Mouse (Mus musculus): ENCODE data around the gene Dhrs7c. TPM values are rescaled to one million over a fixed set of nuclear protein-coding genes. Genes with fewer than 3 reads are reported as not detected.

Dhrs7c gene
- polyA plus RNA-seq, 1 experiment from 2014 or later = 1.1 TPM

DNA sequence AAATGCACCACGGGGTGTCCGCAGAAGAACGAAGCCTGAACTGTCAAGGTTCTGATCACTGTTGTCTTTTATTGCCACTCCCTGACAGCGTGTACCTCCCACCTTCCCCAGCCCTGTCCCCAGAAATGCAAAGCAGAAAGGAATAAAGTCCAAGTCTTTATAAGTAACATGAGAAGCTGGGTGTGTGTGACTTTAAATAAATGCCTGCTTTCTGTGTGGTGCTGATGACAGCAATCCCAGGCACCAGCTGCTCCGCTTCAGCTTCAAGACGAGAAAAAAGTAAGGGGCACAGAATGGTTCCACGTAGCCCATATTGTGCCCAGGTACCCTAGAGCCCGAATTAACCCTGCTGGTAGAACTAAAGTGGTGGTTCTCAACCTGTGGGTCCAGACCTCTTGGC lies 3.2 kb downstream of the Dhrs7c start:
- no peaks in the 10 kb centered on the region for H3K9me3 ChIP-seq (replicated peaks; ENCODE audit: control insufficient read depth, low read length)
- no peak overlapping the region for H3K27ac ChIP-seq (ENCODE audit: low read length)
- ATAC-seq (ENCODE audit: low read depth) = no peak
- no peak overlapping the region for H3K4me2 ChIP-seq (ENCODE audit: low read depth, low read length)
- no peak overlapping the region for H3K4me3 ChIP-seq (ENCODE audit: low read depth, low read length)
- no peaks in the 10 kb centered on the region for H3K4me1 ChIP-seq (ENCODE audit: control insufficient read depth, low read depth, low read length)
- 64% methylated on average over 8 of the region's 8 CpGs for WGBS (ENCODE audit: insufficient replicate concordance)
- H3K27me3 ChIP-seq (ENCODE audit: control insufficient read depth, insufficient read depth, low read depth, low read length) = no peaks in the 10 kb centered on the region
- H3K9ac ChIP-seq (ENCODE audit: low read depth, low read length) = no peak overlapping the region
- no peaks in the 10 kb centered on the region for H3K36me3 ChIP-seq (ENCODE audit: control insufficient read depth, insufficient read depth)

GRCm38 (mm10) chr11:67805538-67805937 lies 7.6 kb downstream of the Dhrs7c start:
- no peak overlapping the region for H3K4me2 ChIP-seq (ENCODE audit: low read depth, low read length)
- H3K9ac ChIP-seq (ENCODE audit: low read depth, low read length) = no peak overlapping the region
- H3K36me3 ChIP-seq (ENCODE audit: control insufficient read depth, insufficient read depth) = no peaks in the 10 kb centered on the region
- WGBS (ENCODE audit: insufficient replicate concordance) = 53% methylated on average over 1 of the region's 1 CpGs
- no peaks in the 10 kb centered on the region for H3K9me3 ChIP-seq (replicated peaks; ENCODE audit: control insufficient read depth, low read length)
- ATAC-seq (ENCODE audit: low read depth) = no peak
- H3K27me3 ChIP-seq (ENCODE audit: control insufficient read depth, insufficient read depth, low read depth, low read length) = no peaks in the 10 kb centered on the region
- no peak overlapping the region for H3K4me3 ChIP-seq (ENCODE audit: low read depth, low read length)
- no peaks in the 10 kb centered on the region for H3K4me1 ChIP-seq (ENCODE audit: control insufficient read depth, low read depth, low read length)
- no peak overlapping the region for H3K27ac ChIP-seq (ENCODE audit: low read length)

- no peak overlapping the region for H3K27ac ChIP-seq (ENCODE audit: low read length)
- no peaks in the 10 kb centered on the region for H3K9me3 ChIP-seq (replicated peaks; ENCODE audit: control insufficient read depth, low read length)
- H3K36me3 ChIP-seq (ENCODE audit: control insufficient read depth, insufficient read depth) = no peaks in the 10 kb centered on the region
- no peak overlapping the region for H3K4me3 ChIP-seq (ENCODE audit: low read depth, low read length)
- no peaks in the 10 kb centered on the region for H3K27me3 ChIP-seq (ENCODE audit: control insufficient read depth, insufficient read depth, low read depth, low read length)
- no peaks in the 10 kb centered on the region for H3K4me1 ChIP-seq (ENCODE audit: control insufficient read depth, low read depth, low read length)
- H3K9ac ChIP-seq (ENCODE audit: low read depth, low read length) = no peak overlapping the region
- H3K4me2 ChIP-seq (ENCODE audit: low read depth, low read length) = no peak overlapping the region
- 64% methylated on average over 11 of the region's 11 CpGs for WGBS (ENCODE audit: insufficient replicate concordance)
- ATAC-seq (ENCODE audit: low read depth) = no peak
Observed at GRCm38 (mm10) chr11:67806832-67807597, 9.0 kb downstream of the Dhrs7c start.

DNA sequence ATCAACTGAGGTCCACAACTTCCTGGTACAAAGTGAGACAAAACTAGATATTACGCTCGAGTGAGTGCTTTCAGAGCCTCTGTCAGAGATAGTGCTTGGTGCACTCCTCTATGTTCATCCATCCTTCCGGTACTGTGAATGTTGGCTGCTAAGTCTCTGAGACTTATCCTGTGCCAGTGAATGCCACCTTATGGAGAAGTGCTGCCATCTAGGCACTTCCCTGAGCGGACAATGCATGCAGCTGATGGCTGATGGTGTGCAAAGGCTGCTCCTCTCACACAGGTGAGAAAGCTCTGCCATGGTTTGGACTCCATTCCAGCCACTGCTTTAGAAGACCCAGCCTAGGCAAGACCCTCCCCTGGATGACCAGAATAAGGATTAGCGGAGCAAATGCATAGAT lies 10.1 kb downstream of the Dhrs7c start:
- Histone ChIP-seq H3K36me3 (ENCODE audit: control insufficient read depth, insufficient read depth) (no peaks in the 10 kb centered on the region), H3K9ac (ENCODE audit: low read depth, low read length) (no peak overlapping the region), H3K4me1 (ENCODE audit: control insufficient read depth, low read depth, low read length) (no peaks in the 10 kb centered on the region), H3K9me3 (replicated peaks; ENCODE audit: control insufficient read depth, low read length) (no peaks in the 10 kb centered on the region), H3K4me2 (ENCODE audit: low read depth, low read length) (no peak overlapping the region), H3K4me3 (ENCODE audit: low read depth, low read length) (no peak overlapping the region), H3K27ac (ENCODE audit: low read length) (no peak overlapping the region), H3K27me3 (ENCODE audit: control insufficient read depth, insufficient read depth, low read depth, low read length) (no peaks in the 10 kb centered on the region)
- ATAC-seq (ENCODE audit: low read depth) = no peak
- WGBS (ENCODE audit: insufficient replicate concordance) = 48% methylated on average over 5 of the region's 5 CpGs

GRCm38 (mm10) chr11:67811535-67811934 lies 13.5 kb downstream of the Dhrs7c start:
- Histone ChIP-seq H3K4me1 (ENCODE audit: control insufficient read depth, low read depth, low read length) (no peaks in the 10 kb centered on the region), H3K9me3 (replicated peaks; ENCODE audit: control insufficient read depth, low read length) (no peaks in the 10 kb centered on the region), H3K27me3 (ENCODE audit: control insufficient read depth, insufficient read depth, low read depth, low read length) (no peaks in the 10 kb centered on the region), H3K4me3 (ENCODE audit: low read depth, low read length) (no peak overlapping the region), H3K9ac (ENCODE audit: low read depth, low read length) (no peak overlapping the region), H3K4me2 (ENCODE audit: low read depth, low read length) (no peak overlapping the region), H3K27ac (ENCODE audit: low read length) (no peak overlapping the region), H3K36me3 (ENCODE audit: control insufficient read depth, insufficient read depth) (no peaks in the 10 kb centered on the region)
- 52% methylated on average over 6 of the region's 6 CpGs for WGBS (ENCODE audit: insufficient replicate concordance)
- ATAC-seq (ENCODE audit: low read depth) = no peak

GRCm38 (mm10) chr11:67819604-67820003 lies 21.6 kb downstream of the Dhrs7c start:
- Histone ChIP-seq H3K4me3 (ENCODE audit: low read depth, low read length) (no peak overlapping the region), H3K4me2 (ENCODE audit: low read depth, low read length) (no peak overlapping the region), H3K27me3 (ENCODE audit: control insufficient read depth, insufficient read depth, low read depth, low read length) (no peaks in the 10 kb centered on the region), H3K9me3 (replicated peaks; ENCODE audit: control insufficient read depth, low read length) (no peaks in the 10 kb centered on the region), H3K4me1 (ENCODE audit: control insufficient read depth, low read depth, low read length) (no peaks in the 10 kb centered on the region), H3K27ac (ENCODE audit: low read length) (no peak overlapping the region), H3K36me3 (ENCODE audit: control insufficient read depth, insufficient read depth) (no peaks in the 10 kb centered on the region), H3K9ac (ENCODE audit: low read depth, low read length) (no peak overlapping the region)
- WGBS (ENCODE audit: insufficient replicate concordance) = 8% methylated on average over 5 of the region's 5 CpGs
- no peak for ATAC-seq (ENCODE audit: low read depth)

GRCm38 (mm10) chr11:67820221-67820620 lies 22.2 kb downstream of the Dhrs7c start:
- Histone ChIP-seq H3K9ac (ENCODE audit: low read depth, low read length) (no peak overlapping the region), H3K4me1 (ENCODE audit: control insufficient read depth, low read depth, low read length) (no peaks in the 10 kb centered on the region), H3K36me3 (ENCODE audit: control insufficient read depth, insufficient read depth) (no peaks in the 10 kb centered on the region), H3K4me2 (ENCODE audit: low read depth, low read length) (no peak overlapping the region), H3K4me3 (ENCODE audit: low read depth, low read length) (no peak overlapping the region), H3K27me3 (ENCODE audit: control insufficient read depth, insufficient read depth, low read depth, low read length) (no peaks in the 10 kb centered on the region), H3K9me3 (replicated peaks; ENCODE audit: control insufficient read depth, low read length) (no peaks in the 10 kb centered on the region), H3K27ac (ENCODE audit: low read length) (no peak overlapping the region)
- no peak for ATAC-seq (ENCODE audit: low read depth)
- WGBS (ENCODE audit: insufficient replicate concordance) = 17% methylated on average over 4 of the region's 4 CpGs

GRCm38 (mm10) chr11:67821560-67821959 lies 23.6 kb downstream of the Dhrs7c start:
- Histone ChIP-seq H3K27me3 (ENCODE audit: control insufficient read depth, insufficient read depth, low read depth, low read length) (no peaks in the 10 kb centered on the region), H3K4me2 (ENCODE audit: low read depth, low read length) (no peak overlapping the region), H3K4me1 (ENCODE audit: control insufficient read depth, low read depth, low read length) (no peaks in the 10 kb centered on the region), H3K36me3 (ENCODE audit: control insufficient read depth, insufficient read depth) (no peaks in the 10 kb centered on the region), H3K4me3 (ENCODE audit: low read depth, low read length) (no peak overlapping the region), H3K9ac (ENCODE audit: low read depth, low read length) (no peak overlapping the region), H3K9me3 (replicated peaks; ENCODE audit: control insufficient read depth, low read length) (no peaks in the 10 kb centered on the region), H3K27ac (ENCODE audit: low read length) (no peak overlapping the region)
- 69% methylated on average over 6 of the region's 6 CpGs for WGBS (ENCODE audit: insufficient replicate concordance)
- ATAC-seq (ENCODE audit: low read depth) = no peak

DNA sequence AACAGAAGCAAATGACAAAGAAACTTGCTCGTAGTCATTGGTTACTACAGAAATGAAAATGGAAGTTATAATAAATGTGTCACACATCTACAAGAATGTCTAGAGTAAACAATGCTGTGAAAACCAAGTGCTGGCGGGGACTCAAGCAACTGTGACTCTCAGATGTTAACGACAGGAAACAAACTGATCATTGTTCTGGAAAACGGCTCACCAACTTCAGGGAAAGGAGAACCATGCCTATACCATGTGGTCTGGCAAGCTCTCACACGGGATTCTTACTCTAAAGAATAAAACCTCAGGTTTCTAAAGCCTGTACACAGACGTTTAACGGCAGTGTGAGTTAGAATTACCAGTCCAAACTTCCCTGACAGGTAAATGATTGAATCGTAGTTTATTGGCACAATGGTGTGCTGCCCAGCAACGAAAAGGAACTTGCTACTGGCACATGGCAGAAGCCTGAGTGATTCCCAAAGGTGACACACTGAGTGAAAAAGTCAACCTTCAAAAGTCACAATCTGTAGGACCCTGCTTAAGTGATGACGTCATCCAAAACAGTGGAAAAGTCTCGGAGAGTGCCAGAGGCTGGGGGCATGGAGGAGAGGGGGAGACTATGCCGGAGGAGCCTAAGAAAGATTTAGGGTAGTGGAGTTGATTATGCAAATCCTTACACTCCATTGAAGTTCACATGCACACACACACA lies 30.5 kb downstream of the Dhrs7c start:
- no peaks in the 10 kb centered on the region for H3K4me1 ChIP-seq (ENCODE audit: control insufficient read depth, low read depth, low read length)
- ATAC-seq (ENCODE audit: low read depth) = no peak
- H3K36me3 ChIP-seq (ENCODE audit: control insufficient read depth, insufficient read depth) = no peaks in the 10 kb centered on the region
- no peak overlapping the region for H3K9ac ChIP-seq (ENCODE audit: low read depth, low read length)
- 31% methylated on average over 12 of the region's 12 CpGs for WGBS (ENCODE audit: insufficient replicate concordance)
- H3K4me2 ChIP-seq (ENCODE audit: low read depth, low read length) = no peak overlapping the region
- H3K27me3 ChIP-seq (ENCODE audit: control insufficient read depth, insufficient read depth, low read depth, low read length) = no peaks in the 10 kb centered on the region
- H3K9me3 ChIP-seq (replicated peaks; ENCODE audit: control insufficient read depth, low read length) = no peaks in the 10 kb centered on the region
- no peak overlapping the region for H3K4me3 ChIP-seq (ENCODE audit: low read depth, low read length)
- no peak overlapping the region for H3K27ac ChIP-seq (ENCODE audit: low read length)

Data from liver, embryonic 16.5 days (tissue).